Mouse (Mus musculus) MEL (cell line): Measurements from ENCODE around the gene Eef1akmt3. TPM values are rescaled to one million over a fixed set of nuclear protein-coding genes. Genes with fewer than 3 reads are reported as not detected.
A peak's percentile ranks its signal among the peaks of the same experiment; 100 is the strongest.

ENCODE experiments used
- DNase-seq: peaks from one replicate; pipeline ENCODE4 v3.0.0; 2011; ENCODE audit warnings: low read depth, low spot score
- H3K27ac ChIP-seq: 2 replicates; pipeline ENCODE4 v1.5.1; 2012; ENCODE audit warnings: low read depth, mild to moderate bottlenecking, control low read depth, low read length, moderate library complexity; ENCODE audit not compliant: control insufficient read depth
- H3K27me3 ChIP-seq, 2 experiments: fragments of 150-350 bp in 1 of 2; sonication (generic) in 1 of 2; 2 replicates each; pipeline ENCODE4 v1.6.1; 2012; ENCODE audit warnings: low read length in 2 of 2, mild to moderate bottlenecking in 2 of 2, improper control_type of control experiment in 1 of 2, moderate library complexity in 1 of 2; ENCODE audit not compliant: insufficient read depth in 2 of 2, control insufficient read depth in 1 of 2
- H3K36me3 ChIP-seq, 2 experiments: 2 replicates each; pipeline ENCODE4 v1.6.1; 2012 to 2014; ENCODE audit warnings: low read length in 2 of 2, improper control_type of control experiment in 1 of 2, inconsistent platforms in 1 of 2, mild to moderate bottlenecking in 1 of 2; ENCODE audit not compliant: insufficient read depth in 2 of 2, control insufficient read depth in 1 of 2
- H3K4me1 ChIP-seq, 2 experiments: fragments of 150-350 bp in 1 of 2; sonication (generic) in 1 of 2; 2 replicates each; pipeline ENCODE4 v1.6.1; 2012; ENCODE audit warnings: low read length in 2 of 2, improper control_type of control experiment in 1 of 2, mild to moderate bottlenecking in 1 of 2; ENCODE audit not compliant: insufficient read depth in 2 of 2, control insufficient read depth in 1 of 2
- H3K4me3 ChIP-seq, 2 experiments: fragments of 150-350 bp in 1 of 2; sonication (generic) in 1 of 2; 2 replicates each; pipeline ENCODE4 v1.5.1; 2012; ENCODE audit warnings: low read depth in 2 of 2, low read length in 2 of 2, mild to moderate bottlenecking in 2 of 2, moderate library complexity in 2 of 2, control low read depth in 1 of 2, improper control_type of control experiment in 1 of 2; ENCODE audit not compliant: control insufficient read depth in 1 of 2, insufficient read depth in 1 of 2
- H3K79me2 ChIP-seq: 2 replicates; pipeline ENCODE4 v1.6.1; 2012; ENCODE audit warnings: mild to moderate bottlenecking, low read length, moderate library complexity; ENCODE audit not compliant: control insufficient read depth, poor library complexity, insufficient read depth
- H3K9ac ChIP-seq: 2 replicates; pipeline ENCODE4 v1.6.1; 2012; ENCODE audit warnings: low read depth, mild to moderate bottlenecking, control low read depth, low read length, moderate library complexity; ENCODE audit not compliant: control insufficient read depth, poor library complexity, severe bottlenecking
- H3K9me3 ChIP-seq: fragments of 150-350 bp; sonication (generic); replicated peaks from 2 replicates; pipeline ENCODE4 v1.6.1; 2012; ENCODE audit warnings: mild to moderate bottlenecking, low read length, improper control_type of control experiment, moderate library complexity; ENCODE audit not compliant: insufficient read depth
- BHLHE40 ChIP-seq: IDR thresholded peaks from 2 replicates; pipeline ENCODE4 v1.6.1; 2012; ENCODE audit warnings: low read depth, mild to moderate bottlenecking, inconsistent platforms, low read length, improper control_type of control experiment, borderline replicate concordance
- CTCF ChIP-seq, 3 experiments: IDR thresholded peaks in 2 of 3; conservative IDR thresholded peaks in 1 of 3; 2 replicates each; pipeline ENCODE4 v1.5.1; 2011 to 2012; ENCODE audit warnings: low read length in 3 of 3, low read depth in 2 of 3, mild to moderate bottlenecking in 2 of 3, improper control_type of control experiment in 1 of 3, inconsistent platforms in 1 of 3, mixed read lengths in 1 of 3, moderate library complexity in 1 of 3; ENCODE audit not compliant: control insufficient read depth in 1 of 3, insufficient read depth in 1 of 3, poor library complexity in 1 of 3, severe bottlenecking in 1 of 3
- E2F4 ChIP-seq: IDR thresholded peaks from 2 replicates; pipeline ENCODE4 v1.6.1; 2011; ENCODE audit warnings: low read depth, low read length, improper control_type of control experiment, borderline replicate concordance
- ETS1 ChIP-seq: IDR thresholded peaks from 2 replicates; pipeline ENCODE4 v1.6.1; 2012; ENCODE audit warnings: low read depth, mild to moderate bottlenecking, inconsistent platforms, low read length, improper control_type of control experiment, moderate library complexity
- GABPA ChIP-seq: IDR thresholded peaks from 2 replicates; pipeline ENCODE4 v1.6.1; 2012; ENCODE audit warnings: low read depth, mild to moderate bottlenecking, inconsistent platforms, low read length, improper control_type of control experiment, moderate library complexity
- MAX ChIP-seq: IDR thresholded peaks from 2 replicates; pipeline ENCODE4 v1.6.1; 2011; ENCODE audit warnings: low read length, improper control_type of control experiment
- MAZ ChIP-seq: IDR thresholded peaks from 2 replicates; pipeline ENCODE4 v1.6.1; 2012; ENCODE audit warnings: low read depth, mild to moderate bottlenecking, inconsistent platforms, low read length, improper control_type of control experiment
- NRF1 ChIP-seq: IDR thresholded peaks from 2 replicates; pipeline ENCODE4 v1.6.1; 2014; ENCODE audit warnings: low read depth, mild to moderate bottlenecking, inconsistent platforms, low read length, improper control_type of control experiment, moderate library complexity; ENCODE audit not compliant: poor library complexity, insufficient read depth, severe bottlenecking
- RAD21 ChIP-seq: IDR thresholded peaks from 2 replicates; pipeline ENCODE4 v1.6.1; 2011; ENCODE audit warnings: mild to moderate bottlenecking, low read depth, low read length, improper control_type of control experiment
- SMC3 ChIP-seq: IDR thresholded peaks from 2 replicates; pipeline ENCODE4 v1.6.1; 2011; ENCODE audit warnings: low read depth, low read length, improper control_type of control experiment
- TAL1 ChIP-seq: IDR thresholded peaks from 2 replicates; pipeline ENCODE4 v1.6.1; 2012; ENCODE audit warnings: mild to moderate bottlenecking, inconsistent platforms, low read length, moderate library complexity, mixed read lengths
- TCF12 ChIP-seq: IDR thresholded peaks from 2 replicates; pipeline ENCODE4 v1.6.1; 2014; ENCODE audit warnings: low read depth, mild to moderate bottlenecking, inconsistent platforms, low read length, improper control_type of control experiment, moderate library complexity
- USF1 ChIP-seq: IDR thresholded peaks from 2 replicates; pipeline ENCODE4 v1.6.1; 2014; ENCODE audit warnings: low read depth, mild to moderate bottlenecking, inconsistent platforms, low read length, improper control_type of control experiment, moderate library complexity
- ZKSCAN1 ChIP-seq: IDR thresholded peaks from 2 replicates; pipeline ENCODE4 v1.6.1; 2012; ENCODE audit warnings: low read depth, mild to moderate bottlenecking, inconsistent platforms, low read length, improper control_type of control experiment, moderate library complexity
- ZMIZ1 ChIP-seq: IDR thresholded peaks from 2 replicates; pipeline ENCODE4 v1.6.1; 2012; ENCODE audit warnings: low read depth, mild to moderate bottlenecking, inconsistent platforms, low read length, improper control_type of control experiment, moderate library complexity
- polyA plus RNA-seq, 2 experiments: library from polyadenylated mRNA; stranded (reverse) in 1 of 2; unstranded in 1 of 2; fragments of >175 nt in 1 of 2; fragments of >200 nt in 1 of 2; gene quantifications; 2 replicates each; pipeline versions ENCODE4 v1.2.1 to v1.2.4; 2012; ENCODE audit warnings: low replicate concordance in 2 of 2, low read depth in 1 of 2; ENCODE audit not compliant: insufficient read length in 2 of 2, insufficient read depth in 1 of 2, missing spikeins in 1 of 2
- total RNA-seq: library from RNA; depleted of rRNA; stranded (reverse); fragments of 300-350 nt; gene quantifications from 2 replicates; pipeline ENCODE4 v1.2.3, GENCODE M21; 2012

The Eef1akmt3 gene
- total and polyA plus RNA-seq, 3 experiments = 0.27 to 2.3 TPM; not detected in 1

DNA sequence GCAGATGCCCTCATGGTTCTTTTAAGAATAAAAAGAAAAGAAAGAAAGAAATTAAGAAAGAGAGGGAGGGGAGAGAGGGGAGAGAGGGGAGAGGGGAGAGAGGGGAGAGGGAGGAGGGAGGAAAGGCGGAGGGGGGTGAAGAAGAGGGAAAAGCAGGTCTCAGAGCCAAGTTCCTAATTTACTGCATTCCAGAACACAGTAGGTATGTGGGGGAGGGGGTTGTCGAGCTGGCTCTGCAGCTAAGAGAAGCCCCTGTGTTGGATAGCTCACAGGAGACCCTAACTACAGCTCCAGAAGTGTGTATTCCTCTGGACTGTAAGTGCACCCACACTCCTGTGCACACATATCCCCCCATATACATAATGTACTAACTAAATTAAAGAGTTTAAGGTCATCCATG is 24.2 kb downstream of the Eef1akmt3 start:
- H3K4me3 ChIP-seq = no peak overlapping the region
- H3K4me1 ChIP-seq = no peaks in the 10 kb centered on the region
- no peaks in the 10 kb centered on the region for H3K27me3 ChIP-seq
- peaks cover 0 to 2% of the 10 kb centered on the region in 2 experiments; a peak in 1 of 4 replicates for H3K36me3 ChIP-seq
- H3K9me3 ChIP-seq = no peaks in the 10 kb centered on the region
- DNase-seq = no peak
- H3K9ac ChIP-seq = no peak overlapping the region
- H3K27ac ChIP-seq = no peak overlapping the region
- no peaks in the 10 kb centered on the region for H3K79me2 ChIP-seq
- TF ChIP-seq MAZ (no peak), RAD21 (no peak), TCF12 (no peak), ZKSCAN1 (no peak), TAL1 (no peak), ETS1 (no peak), BHLHE40 (no peak), MAX (no peak)

DNA sequence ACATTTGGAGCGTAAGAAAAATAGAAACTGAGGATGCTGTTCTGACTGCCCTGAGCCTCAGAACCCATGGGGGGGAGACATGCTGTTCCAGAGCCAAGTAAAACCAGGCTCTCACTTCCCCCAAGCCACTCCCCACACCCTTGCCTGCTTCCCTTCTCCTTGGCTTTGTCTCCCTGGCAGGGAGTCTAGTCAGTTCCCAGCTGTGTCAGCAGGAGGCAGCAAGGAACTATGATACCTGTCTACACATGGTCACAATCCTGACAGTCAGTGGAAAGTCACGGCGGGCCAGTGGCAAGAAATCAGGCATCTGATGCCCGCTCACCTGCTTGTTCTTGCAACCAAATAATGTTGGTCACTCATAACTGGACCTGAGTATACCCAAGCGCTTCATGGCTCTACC is 24.8 kb downstream of the Eef1akmt3 start:
- Histone ChIP-seq H3K9me3 (no peaks in the 10 kb centered on the region), H3K4me3 (no peak overlapping the region), H3K79me2 (no peaks in the 10 kb centered on the region), H3K27ac (no peak overlapping the region), H3K9ac (no peak overlapping the region), H3K4me1 (no peaks in the 10 kb centered on the region), H3K27me3 (no peaks in the 10 kb centered on the region), H3K36me3 (no peaks in the 10 kb centered on the region; a peak in 1 of 4 replicates)
- no peak for TF ChIP-seq GABPA
- TF ChIP-seq RAD21 = peak; percentile 8
- no peak for TF ChIP-seq USF1
- peak in 1 of 3 experiments; percentile 30; a peak in 2 of 6 replicates for TF ChIP-seq CTCF (IDR thresholded peaks at IDR 0.05 in 2 of 3, conservative IDR thresholded peaks at IDR 0.05 in 1 of 3; ENCODE audit: control insufficient read depth in 1 of 3, insufficient read depth in 1 of 3, low read depth in 2 of 3, low read length in 3 of 3, poor library complexity in 1 of 3, severe bottlenecking in 1 of 3)
- TF ChIP-seq ZMIZ1 = no peak
- TF ChIP-seq SMC3 = peak; percentile 23; the same call in 1 of the 2 replicates
- TF ChIP-seq E2F4 = no peak
- no peak for DNase-seq

DNA sequence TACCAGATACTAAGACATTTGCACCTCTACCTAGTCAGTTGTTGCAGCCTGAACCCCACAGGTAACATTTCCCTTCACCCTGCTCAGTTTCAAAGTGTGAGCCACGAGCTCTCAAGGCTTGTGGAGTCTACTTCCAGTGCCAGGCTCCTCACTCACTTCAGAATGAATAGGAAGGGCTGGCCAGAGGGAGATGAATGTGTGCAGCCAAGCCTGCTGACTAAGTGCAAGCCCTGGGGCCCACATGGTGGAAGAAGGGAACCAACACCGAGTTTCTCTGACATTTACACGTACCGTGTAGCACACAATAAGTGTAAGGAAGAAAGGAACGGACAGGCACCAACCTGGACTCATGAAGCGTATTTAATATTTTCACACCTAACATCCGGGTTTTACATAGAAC is 37.5 kb downstream of the Eef1akmt3 start:
- H3K27ac ChIP-seq = no peak overlapping the region
- no peak for DNase-seq
- TF ChIP-seq NRF1 (no peak), ZMIZ1 (no peak)
- no peaks in the 10 kb centered on the region for H3K27me3 ChIP-seq
- H3K4me3 ChIP-seq = no peak overlapping the region
- peaks cover 0 to 14% of the 10 kb centered on the region in 2 experiments; a peak in 3 of 4 replicates for H3K36me3 ChIP-seq
- peaks cover 9% of the 10 kb centered on the region; the same call in 1 of the 2 replicates for H3K79me2 ChIP-seq
- H3K9ac ChIP-seq = no peak overlapping the region
- peaks cover 6 to 18% of the 10 kb centered on the region in 2 experiments for H3K4me1 ChIP-seq
- no peaks in the 10 kb centered on the region for H3K9me3 ChIP-seq
